Mouse (Mus musculus) lung, adult 2 months (tissue): ENCODE measurements around the gene Rab5c. TPM values are rescaled to one million over a fixed set of nuclear protein-coding genes. Genes with fewer than 3 reads are reported as not detected.

ENCODE experiments used
- DNase-seq: peaks from one replicate; pipeline ENCODE4 v3.0.0; 2022
- H3K4me1 ChIP-seq: fragments of 200-500 bp; 2 replicates; pipeline ENCODE4 v1.6.1; 2011; ENCODE audit warnings: low read length; ENCODE audit not compliant: control insufficient read depth, insufficient read depth
- H3K4me3 ChIP-seq: fragments of 200-500 bp; replicated peaks from 2 replicates; pipeline ENCODE3; 2011; ENCODE audit warnings: low read depth, mild to moderate bottlenecking, control low read depth, low read length; ENCODE audit errors: extremely low read depth
- CTCF ChIP-seq: fragments of 200-500 bp; IDR thresholded peaks from 2 replicates; pipeline ENCODE4 v1.5.1; 2011; ENCODE audit warnings: mild to moderate bottlenecking, low read length, control low read depth; ENCODE audit not compliant: insufficient read depth
- POLR2A ChIP-seq: fragments of 200-500 bp; IDR thresholded peaks from 2 replicates; pipeline ENCODE4 v1.6.1; 2011; ENCODE audit warnings: low read depth, mild to moderate bottlenecking, control low read depth, low read length, borderline replicate concordance; ENCODE audit errors: extremely low read depth
- WGBS: fragments of 180-500 bp; shearing (Covaris S2); methylation state at CpG from one replicate; pipeline ENCODE4 v1.1.7; 2018; 5-methylcytosine and 5-hydroxymethylcytosine counted together
- polyA plus RNA-seq: library from polyadenylated mRNA; depleted of rRNA; stranded (reverse); fragments of >200 nt; gene quantifications from 2 replicates; pipeline ENCODE4 v1.2.3, GENCODE M21; 2012

The Rab5c gene
- polyA plus RNA-seq, 1 experiment: 252 TPM

GRCm38 (mm10) chr11:100770646-100771408, 32.8 kb upstream of the Rab5c start, which contains the start of gene Ghdc:
Ghdc (minus strand) TSS chr11:100770957.
- WGBS: 8% methylated on average over 17 of the region's 17 CpGs
- TF ChIP-seq CTCF (no peak), POLR2A (no peak)
- DNase-seq: peak; percentile 81
- Histone ChIP-seq H3K4me3 (peak within 1 kb of the TSS; percentile 80), H3K4me1 (peaks cover 4% of the 10 kb centered on the region; the same call in 1 of the 2 replicates)

DNA sequence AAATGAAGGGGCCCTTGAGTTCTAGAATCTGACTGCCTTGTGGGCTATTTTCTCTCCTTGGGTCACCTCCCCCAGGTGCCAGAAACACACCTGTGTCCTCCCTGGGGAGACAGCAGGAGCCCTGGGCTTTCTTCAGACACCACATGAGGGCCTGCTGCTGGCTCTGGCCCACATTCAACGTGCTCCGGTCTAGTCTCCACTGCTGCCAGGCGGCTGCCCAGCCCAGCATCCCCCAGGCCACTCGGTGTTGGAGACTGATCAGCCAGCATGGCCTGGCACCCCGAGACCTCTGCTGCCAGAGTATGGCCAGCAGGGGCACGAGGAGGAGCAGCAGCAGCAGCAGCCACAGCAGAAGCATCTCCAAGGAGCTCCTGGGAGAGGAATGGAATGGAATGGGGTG, 32.0 kb upstream of the Rab5c start:
- DNase-seq: no peak
- H3K4me1 ChIP-seq: peaks cover 4% of the 10 kb centered on the region; the same call in 1 of the 2 replicates
- TF ChIP-seq CTCF (no peak), POLR2A (no peak)
- H3K4me3 ChIP-seq: peak overlapping the region; percentile 20
- WGBS: 44% methylated on average over 6 of the region's 6 CpGs

DNA sequence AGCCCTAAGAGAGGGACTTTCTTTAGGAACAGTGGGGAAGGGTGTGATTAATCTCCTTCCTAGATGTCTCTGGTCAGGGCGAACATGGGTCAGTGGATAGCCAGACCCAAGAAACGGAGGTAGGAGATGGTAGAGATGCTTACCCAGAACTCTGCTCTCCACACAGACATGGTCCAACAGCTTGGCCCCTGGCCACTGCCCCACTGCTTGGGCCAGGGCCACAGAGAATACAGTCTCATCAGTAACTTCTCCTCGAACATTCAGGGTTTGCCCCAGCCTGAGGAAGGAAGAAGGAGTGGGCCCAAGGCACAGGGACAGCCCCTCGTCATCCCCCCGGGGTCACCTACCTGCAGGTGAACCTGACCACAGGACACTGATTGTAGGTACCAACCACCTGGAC, 29.9 kb upstream of the Rab5c start:
- DNase-seq: no peak
- TF ChIP-seq POLR2A: no peak
- TF ChIP-seq CTCF: no peak
- WGBS: 89% methylated on average over 5 of the region's 5 CpGs
- H3K4me1 ChIP-seq: peaks cover 4% of the 10 kb centered on the region; the same call in 1 of the 2 replicates
- no peak overlapping the region for H3K4me3 ChIP-seq

DNA sequence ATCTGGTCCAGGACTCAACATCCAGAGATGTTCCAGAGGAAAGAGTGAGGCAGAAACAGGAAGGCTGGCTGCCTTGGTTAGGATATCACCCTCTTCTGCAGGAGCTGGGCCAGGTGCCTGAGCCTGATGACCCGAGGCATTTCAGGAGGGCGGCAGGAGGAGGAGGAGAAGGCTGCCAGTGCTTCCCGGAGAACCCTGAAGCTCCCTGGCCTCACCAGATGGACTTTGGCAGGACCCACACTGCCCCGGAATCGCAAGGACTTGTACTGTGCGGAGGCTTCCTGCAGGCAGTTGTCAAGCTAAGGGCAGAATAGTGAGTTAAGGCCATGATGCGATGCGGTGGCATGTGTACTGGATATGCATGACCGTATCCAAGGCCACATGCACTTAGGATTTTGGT, 28.7 kb upstream of the Rab5c start:
- TF ChIP-seq CTCF (no peak), POLR2A (no peak)
- Histone ChIP-seq H3K4me1 (peaks cover 4% of the 10 kb centered on the region; the same call in 1 of the 2 replicates), H3K4me3 (no peak overlapping the region)
- 80% methylated on average over 9 of the region's 9 CpGs for WGBS
- DNase-seq: no peak

- TF ChIP-seq CTCF (no peak), POLR2A (no peak)
- peak within 1 kb of the TSS; percentile 41 for H3K4me3 ChIP-seq
- 91% methylated on average over 7 of the region's 7 CpGs for WGBS
- no peak for DNase-seq
- no peaks in the 10 kb centered on the region for H3K4me1 ChIP-seq
These were observed 24.8 kb upstream of the Rab5c start, which contains the start of gene Hcrt for GRCm38 (mm10) chr11:100762831-100763230. Hcrt (minus strand) TSS chr11:100762931.

GRCm38 (mm10) chr11:100761547-100762045, 23.6 kb upstream of the Rab5c start:
- WGBS: under 1% methylated on average over 27 of the region's 27 CpGs
- H3K4me3 ChIP-seq: peak overlapping the region; percentile 73
- peak; percentile 68 for TF ChIP-seq CTCF
- 0 out of 2 replicates have a peak, but pooled peaks have one; percentile 11 for TF ChIP-seq POLR2A
- peak; percentile 86 for DNase-seq
- H3K4me1 ChIP-seq: no peaks in the 10 kb centered on the region

- DNase-seq: peak; percentile 46
- WGBS: 1% methylated on average over 50 of the region's 51 CpGs
- H3K4me3 ChIP-seq: no peak within 1 kb of the TSS
- TF ChIP-seq POLR2A: no peak
- no peak for TF ChIP-seq CTCF
- H3K4me1 ChIP-seq: no peaks in the 10 kb centered on the region
These were observed 21.7 kb upstream of the Rab5c start, which contains the start of gene Kcnh4 for GRCm38 (mm10) chr11:100759611-100760233. Kcnh4 (minus strand) TSS chr11:100759942.

- peak; percentile 54 for DNase-seq
- WGBS: 3% methylated on average over 35 of the region's 35 CpGs
- no peaks in the 10 kb centered on the region for H3K4me1 ChIP-seq
- no peak overlapping the region for H3K4me3 ChIP-seq
- no peak for TF ChIP-seq CTCF
- TF ChIP-seq POLR2A: no peak
These were observed 20.9 kb upstream of the Rab5c start for GRCm38 (mm10) chr11:100758707-100759610.

- TF ChIP-seq POLR2A (no peak), CTCF (no peak)
- DNase-seq: no peak
- no peak overlapping the region for H3K4me3 ChIP-seq
- 72% methylated on average over 12 of the region's 12 CpGs for WGBS
- H3K4me1 ChIP-seq: no peaks in the 10 kb centered on the region
These were observed 19.6 kb upstream of the Rab5c start for GRCm38 (mm10) chr11:100757566-100757965.
